Mouse (Mus musculus) heart, postnatal 25 days (tissue): ENCODE measurements around the gene Gm20517. TPM values are rescaled to one million over a fixed set of nuclear protein-coding genes. Genes with fewer than 3 reads are reported as not detected.

Experiments
- total RNA-seq, 2 experiments: library from RNA; stranded (reverse); gene quantifications; 2 replicates each; pipeline ENCODE4 v1.2.3; 2021

Gm20517 gene
- total RNA-seq, 2 experiments from 2014 or later, result 2.3 to 2.5 TPM

Other genes with a start within 250 kb of the Gm20517 start
- 10 to 100 TPM; 19.7 to 20.4 TPM for gene Mrps10, start 242.7 kb upstream of the Gm20517 start, total RNA-seq
- gene Guca1b, start 226.2 kb upstream of the Gm20517 start, total RNA-seq, result under 1 TPM; 0.36 to 0.65 TPM
- gene Guca1a, start 211.0 kb upstream of the Gm20517 start, total RNA-seq, result under 1 TPM in 1 of 2 experiments, not detected in 1; 0.39 TPM
- gene AI661453, start 175.0 kb upstream of the Gm20517 start, total RNA-seq, result 1 to 10 TPM in 1 of 2 experiments, under 1 TPM in 1; 0.96 to 2.0 TPM
- gene 1700001C19Rik, start 174.2 kb upstream of the Gm20517 start, total RNA-seq, result not detected
- 10 to 100 TPM in 1 of 2 experiments, 1 to 10 TPM in 1; 10.0 to 11.4 TPM for gene Taf8, start 109.3 kb upstream of the Gm20517 start, total RNA-seq
- 10 to 100 TPM; 75.6 to 87.9 TPM for gene Ccnd3, start 106.5 kb upstream of the Gm20517 start, total RNA-seq
- gene Bysl, start 97 bp upstream of the Gm20517 start, total RNA-seq, result 10 to 100 TPM; 15.0 to 15.8 TPM
- 10 to 100 TPM; 18.3 to 20.1 TPM for gene Med20, start within 50 bp of the Gm20517 start, total RNA-seq
- 1 to 10 TPM; 3.3 to 4.0 TPM for gene Usp49, start 19.1 kb downstream of the Gm20517 start, total RNA-seq
- gene Tomm6, start 76.8 kb downstream of the Gm20517 start, total RNA-seq, result 100 to 1,000 TPM; 121 to 131 TPM
- gene Frs3, start 77.4 kb downstream of the Gm20517 start, total RNA-seq, result 1 to 10 TPM; 4.9 to 5.2 TPM
- gene Gm21981, start 82.9 kb downstream of the Gm20517 start, total RNA-seq, result 1 to 10 TPM in 1 of 2 experiments, under 1 TPM in 1; 0.55 to 1.0 TPM
- gene Prickle4, start 83.1 kb downstream of the Gm20517 start, total RNA-seq, result 1 to 10 TPM; 3.8 to 5.6 TPM
- not detected for gene Pgc, start 115.3 kb downstream of the Gm20517 start, total RNA-seq
- 10 to 100 TPM; 40.8 to 45.7 TPM for gene Tfeb, start 125.4 kb downstream of the Gm20517 start, total RNA-seq
- 1 to 10 TPM; 2.4 TPM for gene Mdfi, start 223.1 kb downstream of the Gm20517 start, total RNA-seq